Mouse (Mus musculus): ENCODE measurements at regions not wholly inside any gene's neighbourhood (a gene's known extent, or its start where the extent isn't known, plus 50 kb on each side); places are given as distances from the start of the nearest gene placed in this dataset.

DNA sequence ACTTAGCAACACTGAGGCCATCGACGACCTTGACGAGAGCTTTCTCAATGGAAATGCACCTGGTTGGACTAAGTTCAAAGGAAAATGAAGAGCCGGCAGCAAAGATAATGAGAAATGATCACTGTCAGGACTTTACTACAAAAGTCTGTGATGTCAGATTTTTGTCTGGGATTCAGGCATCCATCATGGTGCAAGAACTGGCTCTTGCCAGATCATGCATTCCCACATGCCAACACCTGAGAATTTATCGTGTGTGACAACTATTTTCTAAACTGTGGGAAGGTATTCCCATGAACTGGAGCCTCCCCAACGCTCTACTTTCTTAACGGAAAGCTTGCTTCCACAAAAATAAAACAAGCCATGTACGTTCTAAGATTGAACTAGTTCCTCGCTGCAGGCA, 58.1 kb downstream of the Irx6 start:
- DNase-seq (ENCODE audit: low read depth, low spot score), result no peak

DNA sequence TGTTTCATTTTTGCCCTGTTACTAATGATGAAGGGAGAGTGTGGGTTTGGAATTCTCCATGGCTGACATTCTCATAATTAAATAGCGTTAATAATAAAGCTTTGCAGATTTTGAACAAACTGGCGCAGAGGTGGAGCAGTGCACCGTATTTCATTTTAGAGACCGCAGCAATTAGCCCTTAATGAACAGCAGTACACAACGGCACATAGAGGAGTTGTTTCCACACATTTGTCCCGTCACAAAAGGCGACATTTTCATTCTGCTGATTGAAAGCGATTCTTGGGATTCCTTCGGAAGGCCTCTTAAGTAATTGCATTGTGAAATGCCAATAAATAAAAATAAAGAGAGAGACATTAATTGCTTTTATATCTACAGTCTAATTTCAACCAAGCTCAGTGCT, 61.6 kb downstream of the Irx6 start:
- DNase-seq (ENCODE audit: low read depth, low spot score), result no peak

DNA sequence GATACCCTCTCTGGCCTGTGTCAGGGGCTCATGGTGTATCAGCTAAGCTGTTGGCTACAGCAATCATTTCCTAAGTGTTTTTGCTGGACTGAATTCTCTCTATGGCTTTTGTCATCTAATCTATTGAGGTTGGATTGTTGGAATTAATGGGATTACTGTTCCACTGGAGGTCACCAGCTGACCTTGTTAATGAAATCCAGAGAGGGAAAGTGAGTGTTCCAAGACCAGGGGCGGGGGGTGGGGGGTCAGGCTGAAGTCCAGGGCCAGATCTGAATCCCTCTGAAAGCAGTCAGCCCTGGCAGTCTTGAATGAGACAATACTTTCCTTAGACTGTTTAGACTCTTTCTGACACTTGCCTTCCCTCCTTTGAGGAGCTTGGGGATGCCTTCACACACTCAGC, 64.0 kb downstream of the Irx6 start:
- no peak for DNase-seq (ENCODE audit: low read depth, low spot score)

- no peak for DNase-seq (ENCODE audit: low read depth, low spot score)
Observed at GRCm38 (mm10) chr8:92740286-92740808, 66.3 kb downstream of the Irx6 start.

DNA sequence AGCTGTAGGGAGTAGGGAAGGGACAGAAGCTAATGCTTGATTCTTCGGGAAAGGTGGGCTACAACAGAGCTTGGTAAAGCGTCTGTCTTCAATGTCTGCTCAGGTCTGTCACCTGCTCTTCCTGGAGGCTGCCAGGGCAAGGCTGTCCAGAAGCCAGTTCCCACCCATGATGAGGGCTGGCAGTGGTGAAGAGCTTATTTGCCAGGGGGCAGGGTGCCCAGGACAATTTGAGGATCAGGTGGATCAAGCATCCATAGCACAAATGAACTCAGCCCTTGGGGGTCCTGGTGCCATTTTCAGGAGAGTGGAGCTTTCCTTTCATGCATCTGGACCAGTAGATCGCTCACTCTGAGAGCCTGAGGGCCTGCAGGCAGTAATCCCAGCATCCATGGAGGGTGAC, 67.7 kb downstream of the Irx6 start:
- DNase-seq (ENCODE audit: low read depth, low spot score), result no peak

- no peak for DNase-seq (ENCODE audit: low read depth, low spot score)
Observed at GRCm38 (mm10) chr8:92743108-92743507, 69.0 kb downstream of the Irx6 start.

DNA sequence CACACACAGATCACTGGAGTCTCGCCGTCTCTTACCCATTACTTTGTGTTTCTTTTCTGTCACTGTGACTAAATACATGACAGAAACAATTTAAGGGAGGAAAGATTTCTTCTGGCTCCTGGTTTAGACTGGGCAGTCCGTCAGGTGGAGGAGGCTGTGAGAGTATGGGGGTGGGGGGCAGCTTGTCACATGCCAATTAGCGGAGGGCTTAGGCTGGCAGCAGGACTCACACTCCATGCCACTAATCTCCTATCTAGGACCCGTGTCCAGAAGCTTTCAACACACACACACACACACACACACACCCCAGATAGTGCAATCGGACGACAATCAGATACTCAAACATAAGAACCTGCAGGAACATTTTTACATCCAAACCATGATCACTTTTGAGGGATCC, 73.0 kb downstream of the Irx6 start:
- no peak for DNase-seq (ENCODE audit: low read depth, low spot score)

- DNase-seq (ENCODE audit: low read depth, low spot score), result no peak
Observed at GRCm38 (mm10) chr8:92747951-92748350, 73.9 kb downstream of the Irx6 start.

- DNase-seq (ENCODE audit: low read depth, low spot score), result no peak
Observed at GRCm38 (mm10) chr8:92759848-92760247, 67.2 kb upstream of the Mmp2 start.

DNA sequence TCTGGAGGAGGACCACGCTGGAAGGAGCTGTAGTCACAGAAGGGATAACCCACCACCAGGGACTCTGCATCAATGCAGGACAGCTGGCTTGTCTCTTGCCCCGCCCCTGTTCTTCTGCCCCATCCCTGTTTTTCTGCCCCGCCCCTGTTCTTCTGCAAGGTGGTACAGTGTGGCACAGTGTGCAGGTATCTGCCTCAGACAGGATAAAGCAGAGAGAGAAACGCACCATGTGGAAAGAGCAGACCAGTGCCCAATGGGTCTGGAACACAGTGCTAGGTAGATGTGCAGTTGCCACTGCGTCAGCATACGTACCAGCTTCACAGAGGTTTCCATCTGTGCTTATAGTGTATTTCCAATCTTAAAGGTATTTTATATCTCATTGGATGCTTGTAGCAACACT, 66.2 kb upstream of the Mmp2 start:
- DNase-seq (ENCODE audit: low read depth, low spot score), result no peak

GRCm38 (mm10) chr8:92761959-92762600, 65.0 kb upstream of the Mmp2 start:
- DNase-seq (ENCODE audit: low read depth, low spot score), result no peak

- DNase-seq (ENCODE audit: low read depth, low spot score), result peak; percentile 81
Observed at GRCm38 (mm10) chr8:92771856-92772650, 55.0 kb upstream of the Mmp2 start.

DNA sequence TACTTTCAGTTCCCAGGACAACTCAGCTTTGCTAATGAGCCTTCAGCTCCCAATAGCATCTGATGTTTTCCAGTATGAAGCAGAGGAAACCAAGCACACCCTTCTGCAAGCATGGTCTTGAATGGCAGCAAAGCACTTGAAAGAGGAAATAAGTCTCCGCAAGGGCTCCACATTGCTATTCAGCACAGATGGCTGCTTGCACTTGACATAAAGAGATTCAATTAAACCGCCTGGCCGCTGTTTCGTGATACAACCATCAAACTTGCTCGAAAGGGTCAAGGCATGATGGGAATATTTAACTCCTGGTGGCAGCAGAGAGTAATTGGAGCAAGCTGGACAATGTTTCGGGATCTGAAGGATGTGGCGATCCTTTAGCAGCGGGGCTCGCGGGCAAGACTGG, 54.3 kb upstream of the Mmp2 start:
- DNase-seq (ENCODE audit: low read depth, low spot score), result no peak

DNA sequence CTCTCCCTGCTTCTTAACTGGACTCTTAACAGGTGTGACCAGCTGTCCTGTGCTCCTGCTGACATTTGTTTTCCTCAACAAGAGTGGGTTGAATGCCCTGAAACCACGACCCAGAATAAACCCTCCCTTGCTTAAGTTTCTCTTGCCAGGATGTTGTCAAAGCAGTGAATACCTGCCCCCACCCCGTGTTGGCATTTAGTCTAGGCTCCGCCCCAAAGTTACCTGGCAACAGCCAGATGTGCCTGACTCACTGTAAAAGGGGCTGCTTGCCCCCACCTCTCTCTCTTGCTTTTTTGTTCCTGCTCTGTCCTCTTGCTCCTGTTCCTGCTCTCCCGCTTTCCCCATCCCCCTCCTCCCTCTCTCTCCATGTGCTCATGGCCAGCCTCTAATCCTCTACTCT, 51.9 kb upstream of the Mmp2 start:
- DNase-seq (ENCODE audit: low read depth, low spot score), result no peak

GRCm38 (mm10) chr8:92777106-92777505, 50.0 kb upstream of the Mmp2 start:
- no peak for DNase-seq (ENCODE audit: low read depth, low spot score)

Measured in WW6 (cell line).